Mouse (Mus musculus): ENCODE data around the gene Psg26. TPM values are rescaled to one million over a fixed set of nuclear protein-coding genes. Genes with fewer than 3 reads are reported as not detected.
"Not testable (repeated sequence)": the region's sequence is repeated elsewhere in the genome, so short reads cannot be mapped to it uniquely, and the experiment has no call there.

Gene Psg26
- polyA plus RNA-seq (2014; fragmentation: Nextera tagmentation; extraction: Ambion mirVana): not detected in 2 replicates

DNA sequence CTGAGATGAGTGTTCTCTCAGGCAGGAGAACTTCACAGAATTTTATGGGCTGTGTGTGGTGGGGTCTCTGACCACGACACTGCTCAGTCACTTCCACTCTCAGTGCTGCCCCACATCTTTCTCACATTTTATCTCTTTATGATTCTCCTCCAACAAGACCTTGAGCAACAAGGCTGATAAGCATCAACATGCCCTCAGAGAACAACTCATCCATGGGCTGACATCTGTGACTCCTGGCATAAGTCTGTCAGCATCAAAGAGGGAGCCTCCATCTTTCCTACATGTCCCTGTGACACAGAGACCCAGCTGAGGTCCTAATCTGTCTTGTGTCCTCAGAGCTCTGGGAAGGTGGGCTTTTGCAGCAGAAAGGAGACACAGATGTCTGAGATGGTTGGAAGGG lies at the start of gene Psg26:
TSS of gene Psg26 (minus strand) at position 101 of the 400 bp plus-strand sequence.
- H3K27ac ChIP-seq (ENCODE audit: low read depth, low read length): no peak within 1 kb of the TSS
- 62% methylated on average over 1 of the region's 1 CpGs for WGBS
- H3K36me3 ChIP-seq (ENCODE audit: control insufficient read depth, insufficient read depth, low read length): no peaks in the 10 kb centered on the region
- no peaks in the 10 kb centered on the region for H3K9me3 ChIP-seq (ENCODE audit: control insufficient read depth, low read length)
- DNase-seq (ENCODE audit: low spot score) (no peak), ATAC-seq (replicated peaks; ENCODE audit: low FRiP score) (no peak)
- H3K4me2 ChIP-seq: no peak within 1 kb of the TSS
- no peak within 1 kb of the TSS for H3K9ac ChIP-seq (ENCODE audit: low read depth, low read length)
- H3K4me1 ChIP-seq (replicated peaks; ENCODE audit: control insufficient read depth, insufficient read depth, low read length): no peaks in the 10 kb centered on the region
- H3K27me3 ChIP-seq (replicated peaks; ENCODE audit: control insufficient read depth, insufficient read depth, low read length): no peaks in the 10 kb centered on the region
- no peak within 1 kb of the TSS for H3K4me3 ChIP-seq (ENCODE audit: low read depth, low read length)

DNA sequence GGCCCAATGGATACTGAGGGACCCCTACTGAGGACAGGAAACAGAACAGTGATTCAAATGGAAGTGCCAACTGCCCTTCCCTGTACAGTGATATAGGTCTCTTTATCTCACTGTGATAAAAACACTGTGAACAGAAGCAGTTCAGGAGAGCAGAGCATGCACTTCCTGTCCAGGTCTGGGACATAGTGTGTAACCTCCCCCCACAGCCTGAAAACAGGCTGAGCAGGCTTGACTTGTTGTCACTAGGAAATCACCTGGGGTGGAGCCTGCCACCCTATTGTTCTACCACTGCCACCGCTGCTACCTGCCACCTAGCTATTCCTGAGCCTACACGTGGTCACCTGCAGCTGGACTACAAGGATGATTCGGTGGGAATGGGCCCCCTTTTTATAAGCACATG lies 49.4 kb upstream of the Psg26 start:
- Histone ChIP-seq H3K27ac (ENCODE audit: low read depth, low read length) (no peak overlapping the region), H3K4me3 (ENCODE audit: low read depth, low read length) (no peak overlapping the region), H3K4me2 (no peak overlapping the region), H3K9me3 (ENCODE audit: control insufficient read depth, low read length) (no peaks in the 10 kb centered on the region), H3K27me3 (replicated peaks; ENCODE audit: control insufficient read depth, insufficient read depth, low read length) (no peaks in the 10 kb centered on the region), H3K36me3 (ENCODE audit: control insufficient read depth, insufficient read depth, low read length) (no peaks in the 10 kb centered on the region), H3K9ac (ENCODE audit: low read depth, low read length) (no peak overlapping the region), H3K4me1 (replicated peaks; ENCODE audit: control insufficient read depth, insufficient read depth, low read length) (no peaks in the 10 kb centered on the region)
- ATAC-seq (replicated peaks; ENCODE audit: low FRiP score): no peak
- no peak for DNase-seq (ENCODE audit: low spot score)
- 41% methylated on average over 3 of the region's 3 CpGs for WGBS

DNA sequence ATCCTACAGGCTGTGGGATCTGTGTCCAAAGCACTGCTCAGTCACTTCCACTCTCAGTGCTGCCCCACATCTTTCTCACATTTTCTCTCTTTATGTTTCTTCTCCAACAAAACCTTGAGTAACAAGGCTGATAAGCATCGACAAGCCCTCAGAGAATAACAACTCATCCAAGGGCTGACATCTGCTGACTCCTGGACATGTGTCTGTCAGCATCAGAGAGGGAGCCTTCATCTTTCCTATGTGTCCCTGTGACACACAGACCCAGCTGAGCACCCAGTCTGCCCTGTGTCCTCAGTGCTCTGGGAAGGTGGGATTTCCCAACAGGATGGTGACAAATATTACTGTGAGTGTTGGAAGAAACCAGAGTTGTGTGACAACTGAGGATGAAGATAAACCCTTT lies 48.2 kb upstream of the Psg26 start, which contains the start of gene Psg25:
TSS of gene Psg25 (minus strand) at position 101 of the 400 bp plus-strand sequence.
- H3K4me1 ChIP-seq (replicated peaks; ENCODE audit: control insufficient read depth, insufficient read depth, low read length): no peaks in the 10 kb centered on the region
- H3K4me2 ChIP-seq: no peak within 1 kb of the TSS
- DNase-seq (ENCODE audit: low spot score) (no peak), ATAC-seq (replicated peaks; ENCODE audit: low FRiP score) (no peak)
- H3K36me3 ChIP-seq (ENCODE audit: control insufficient read depth, insufficient read depth, low read length): no peaks in the 10 kb centered on the region
- no peak within 1 kb of the TSS for H3K9ac ChIP-seq (ENCODE audit: low read depth, low read length)
- H3K27me3 ChIP-seq (replicated peaks; ENCODE audit: control insufficient read depth, insufficient read depth, low read length): no peaks in the 10 kb centered on the region
- H3K27ac ChIP-seq (ENCODE audit: low read depth, low read length): no peak within 1 kb of the TSS
- H3K4me3 ChIP-seq (ENCODE audit: low read depth, low read length): no peak within 1 kb of the TSS
- 81% methylated on average over 1 of the region's 1 CpGs for WGBS
- H3K9me3 ChIP-seq (ENCODE audit: control insufficient read depth, low read length): no peaks in the 10 kb centered on the region

DNA sequence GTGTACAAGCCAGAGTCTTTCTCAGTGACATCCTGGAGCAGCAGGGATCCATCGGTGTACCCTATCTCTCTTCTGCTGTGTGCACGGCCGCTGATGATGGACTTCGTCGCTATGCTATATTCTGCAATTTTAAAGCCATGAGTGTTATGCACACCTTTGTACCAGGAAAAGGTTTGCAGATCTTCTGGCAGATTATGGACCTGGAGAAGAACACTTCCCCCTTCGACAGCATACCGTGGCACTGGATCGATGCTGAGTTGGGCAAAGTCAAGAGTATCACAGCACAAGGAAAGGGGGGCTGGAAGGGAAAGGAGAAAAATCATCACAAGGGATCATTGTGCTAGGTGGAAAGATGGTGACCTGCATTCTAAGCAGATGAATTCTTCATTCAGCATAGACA lies 40.7 kb upstream of the Psg26 start:
- 90% methylated on average over 8 of the region's 8 CpGs for WGBS
- no peak overlapping the region for H3K27ac ChIP-seq (ENCODE audit: low read depth, low read length)
- DNase-seq (ENCODE audit: low spot score) (no peak), ATAC-seq (replicated peaks; ENCODE audit: low FRiP score) (no peak)
- no peaks in the 10 kb centered on the region for H3K27me3 ChIP-seq (replicated peaks; ENCODE audit: control insufficient read depth, insufficient read depth, low read length)
- H3K36me3 ChIP-seq (ENCODE audit: control insufficient read depth, insufficient read depth, low read length): no peaks in the 10 kb centered on the region
- no peaks in the 10 kb centered on the region for H3K9me3 ChIP-seq (ENCODE audit: control insufficient read depth, low read length)
- no peak overlapping the region for H3K4me3 ChIP-seq (ENCODE audit: low read depth, low read length)
- H3K9ac ChIP-seq (ENCODE audit: low read depth, low read length): no peak overlapping the region
- no peak overlapping the region for H3K4me2 ChIP-seq
- no peaks in the 10 kb centered on the region for H3K4me1 ChIP-seq (replicated peaks; ENCODE audit: control insufficient read depth, insufficient read depth, low read length)

DNA sequence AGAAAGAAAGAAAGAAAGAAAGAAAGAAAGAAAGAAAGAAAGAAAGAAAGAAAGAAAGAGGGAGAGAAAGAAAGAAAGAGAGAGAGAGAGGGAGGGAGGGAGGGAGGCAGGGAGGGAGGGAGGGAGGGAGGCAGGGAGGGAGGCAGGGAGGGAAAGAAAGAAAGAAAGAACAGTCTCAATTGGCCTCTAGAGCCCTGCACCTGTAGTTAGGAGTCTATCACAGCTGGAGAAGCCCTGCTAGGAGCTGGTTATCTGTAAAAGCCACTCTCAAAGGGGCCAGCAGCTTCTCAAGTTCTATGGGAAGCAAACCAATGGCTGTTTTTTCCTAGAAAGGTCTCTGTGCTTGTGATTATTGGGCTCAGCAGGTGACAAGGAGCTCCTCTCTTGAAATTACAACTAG lies 28.9 kb upstream of the Psg26 start:
- H3K4me3 ChIP-seq (ENCODE audit: low read depth, low read length); H3K27ac ChIP-seq (ENCODE audit: low read depth, low read length); H3K27me3 ChIP-seq (replicated peaks; ENCODE audit: control insufficient read depth, insufficient read depth, low read length); DNase-seq (ENCODE audit: low spot score); H3K4me2 ChIP-seq; H3K9me3 ChIP-seq (ENCODE audit: control insufficient read depth, low read length); ATAC-seq (replicated peaks; ENCODE audit: low FRiP score); H3K36me3 ChIP-seq (ENCODE audit: control insufficient read depth, insufficient read depth, low read length); H3K4me1 ChIP-seq (replicated peaks; ENCODE audit: control insufficient read depth, insufficient read depth, low read length); H3K9ac ChIP-seq (ENCODE audit: low read depth, low read length): not testable (repeated sequence)

DNA sequence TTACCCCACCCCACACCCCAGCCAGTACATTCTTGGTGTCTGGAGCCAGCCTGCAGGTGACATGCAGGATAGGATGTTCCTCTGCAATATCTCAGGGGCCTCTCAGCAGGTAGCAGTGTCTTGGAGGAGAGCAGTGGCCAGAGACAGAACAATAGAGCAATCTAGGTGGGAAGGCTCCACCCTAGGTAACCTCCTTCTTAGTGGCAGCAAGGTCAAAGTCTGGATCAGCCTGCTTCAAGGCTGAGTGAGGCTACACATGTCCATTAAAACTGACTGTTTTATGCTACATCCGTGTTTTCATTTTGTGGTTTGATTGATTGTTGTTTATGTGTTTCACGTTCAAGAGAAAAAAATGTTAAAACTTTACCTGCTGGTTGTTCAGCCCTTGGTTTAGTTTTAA lies 28.4 kb upstream of the Psg26 start:
- H3K4me2 ChIP-seq; H3K36me3 ChIP-seq (ENCODE audit: control insufficient read depth, insufficient read depth, low read length); H3K4me3 ChIP-seq (ENCODE audit: low read depth, low read length); H3K9ac ChIP-seq (ENCODE audit: low read depth, low read length); H3K27ac ChIP-seq (ENCODE audit: low read depth, low read length); H3K4me1 ChIP-seq (replicated peaks; ENCODE audit: control insufficient read depth, insufficient read depth, low read length); ATAC-seq (replicated peaks; ENCODE audit: low FRiP score); H3K9me3 ChIP-seq (ENCODE audit: control insufficient read depth, low read length); H3K27me3 ChIP-seq (replicated peaks; ENCODE audit: control insufficient read depth, insufficient read depth, low read length); DNase-seq (ENCODE audit: low spot score): not testable (repeated sequence)
- 44% methylated on average over 2 of the region's 2 CpGs for WGBS

DNA sequence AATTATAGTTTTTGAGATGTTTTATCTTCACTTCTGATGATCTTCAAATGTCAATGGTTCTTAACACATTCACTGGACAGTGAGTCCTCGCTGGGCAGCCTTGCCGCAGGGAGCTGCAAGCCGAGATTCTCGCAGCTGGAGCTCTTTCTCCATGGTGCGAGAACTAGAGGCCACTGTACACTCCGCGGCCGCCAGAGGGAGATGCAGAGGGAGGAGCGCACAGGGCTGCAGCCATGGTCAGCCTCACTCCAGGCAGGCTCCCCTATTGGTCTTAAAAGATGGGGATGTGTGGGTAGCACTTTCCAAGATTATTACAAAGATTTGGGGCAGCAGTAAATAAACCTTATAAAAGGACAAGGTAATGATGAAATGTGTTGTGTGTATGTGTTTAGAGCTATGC lies 27.5 kb upstream of the Psg26 start:
- Histone ChIP-seq H3K27me3 (replicated peaks; ENCODE audit: control insufficient read depth, insufficient read depth, low read length) (no peaks in the 10 kb centered on the region), H3K9me3 (ENCODE audit: control insufficient read depth, low read length) (no peaks in the 10 kb centered on the region), H3K9ac (ENCODE audit: low read depth, low read length) (no peak overlapping the region), H3K4me2 (no peak overlapping the region), H3K4me1 (replicated peaks; ENCODE audit: control insufficient read depth, insufficient read depth, low read length) (no peaks in the 10 kb centered on the region), H3K4me3 (ENCODE audit: low read depth, low read length) (no peak overlapping the region), H3K36me3 (ENCODE audit: control insufficient read depth, insufficient read depth, low read length) (no peaks in the 10 kb centered on the region), H3K27ac (ENCODE audit: low read depth, low read length) (no peak overlapping the region)
- ATAC-seq (replicated peaks; ENCODE audit: low FRiP score) (no peak), DNase-seq (ENCODE audit: low spot score) (no peak)
- WGBS: 28% methylated on average over 9 of the region's 9 CpGs

DNA sequence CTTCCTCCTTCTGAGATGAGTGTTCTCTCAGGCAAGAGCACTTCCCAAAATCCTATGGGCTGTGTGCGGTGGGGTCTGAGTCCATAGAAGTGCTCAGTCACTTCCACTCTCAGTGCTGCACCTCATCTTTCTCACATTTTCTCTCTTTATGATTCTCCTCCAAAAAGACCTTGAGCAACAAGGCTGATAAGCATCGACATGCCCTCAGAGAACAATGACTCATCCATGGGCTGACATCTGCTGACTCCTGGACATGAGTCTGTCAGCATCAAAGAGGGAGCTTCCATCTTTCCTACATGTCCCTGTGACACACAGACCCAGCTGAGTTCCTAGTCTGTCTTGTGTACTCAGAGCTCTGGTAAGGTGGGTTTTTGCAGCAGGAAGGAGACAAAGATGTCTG lies 52.0 kb downstream of the Psg26 start, which contains the start of gene Psg28:
TSS of gene Psg28 (minus strand) at position 101 of the 400 bp plus-strand sequence.
- not testable (repeated sequence) for H3K9me3 ChIP-seq (ENCODE audit: control insufficient read depth, low read length); H3K4me3 ChIP-seq (ENCODE audit: low read depth, low read length); H3K27me3 ChIP-seq (replicated peaks; ENCODE audit: control insufficient read depth, insufficient read depth, low read length); H3K27ac ChIP-seq (ENCODE audit: low read depth, low read length); ATAC-seq (replicated peaks; ENCODE audit: low FRiP score); H3K36me3 ChIP-seq (ENCODE audit: control insufficient read depth, insufficient read depth, low read length); H3K9ac ChIP-seq (ENCODE audit: low read depth, low read length); H3K4me2 ChIP-seq; DNase-seq (ENCODE audit: low spot score); H3K4me1 ChIP-seq (replicated peaks; ENCODE audit: control insufficient read depth, insufficient read depth, low read length)
- WGBS: 67% methylated on average over 2 of the region's 2 CpGs

Measured in liver, embryonic 11.5 days (tissue).